Mouse (Mus musculus) frontal cortex, postnatal 36 days (tissue): ENCODE measurements at regions not wholly inside any gene's neighbourhood (a gene's known extent, or its start where the extent isn't known, plus 50 kb on each side); places are given as distances from the start of the nearest gene placed in this dataset.

ENCODE experiments used
- DNase-seq, 2 experiments: peaks; one replicate each; pipeline ENCODE4 v3.0.0; 2022; ENCODE audit warnings: low spot score in 2 of 2

- no peak for DNase-seq
Observed at GRCm38 (mm10) chr14:24876508-24876907, 389.6 kb downstream of the Rps24 start.

- no peak for DNase-seq
Observed at GRCm38 (mm10) chr14:24877853-24878252, 390.9 kb downstream of the Rps24 start.

GRCm38 (mm10) chr14:24886164-24886563 is 399.2 kb downstream of the Rps24 start:
- DNase-seq = no peak

GRCm38 (mm10) chr14:24886896-24887421 is 400.0 kb downstream of the Rps24 start:
- no peak for DNase-seq

GRCm38 (mm10) chr14:24890856-24891255 is 403.9 kb downstream of the Rps24 start:
- no peak for DNase-seq

GRCm38 (mm10) chr14:24895196-24895595 is 408.3 kb downstream of the Rps24 start:
- DNase-seq = no peak

GRCm38 (mm10) chr14:24896681-24897080 is 409.8 kb downstream of the Rps24 start:
- no peak for DNase-seq

- DNase-seq = peak in 1 of 2 experiments; percentile 42
Observed at GRCm38 (mm10) chr14:24900501-24901179, 413.7 kb downstream of the Rps24 start.

GRCm38 (mm10) chr14:24901726-24902125 is 414.8 kb downstream of the Rps24 start:
- no peak for DNase-seq

GRCm38 (mm10) chr14:24902870-24903269 is 415.9 kb downstream of the Rps24 start:
- no peak for DNase-seq

- DNase-seq = no peak
Observed at GRCm38 (mm10) chr14:24904712-24905111, 417.8 kb downstream of the Rps24 start.

- no peak for DNase-seq
Observed at GRCm38 (mm10) chr14:24906916-24907315, 420.0 kb downstream of the Rps24 start.

- no peak for DNase-seq
Observed at GRCm38 (mm10) chr14:24908377-24908776, 421.5 kb downstream of the Rps24 start.

- peak; percentile 74 to 85 for DNase-seq
Observed at GRCm38 (mm10) chr14:24911621-24912020, 424.7 kb downstream of the Rps24 start.

GRCm38 (mm10) chr14:24919056-24919455 is 432.1 kb downstream of the Rps24 start:
- no peak for DNase-seq

GRCm38 (mm10) chr14:24922006-24922405 is 435.1 kb downstream of the Rps24 start:
- no peak for DNase-seq

- no peak for DNase-seq
Observed at GRCm38 (mm10) chr14:24924561-24924960, 437.6 kb downstream of the Rps24 start.

- DNase-seq = no peak
Observed at GRCm38 (mm10) chr14:24926086-24927048, 439.4 kb downstream of the Rps24 start.

- no peak for DNase-seq
Observed at GRCm38 (mm10) chr14:24928726-24929125, 441.8 kb downstream of the Rps24 start.

- no peak for DNase-seq
Observed at GRCm38 (mm10) chr14:24930251-24930650, 443.3 kb downstream of the Rps24 start.

GRCm38 (mm10) chr14:24937876-24938275 is 451.0 kb downstream of the Rps24 start:
- DNase-seq = no peak

- no peak for DNase-seq
Observed at GRCm38 (mm10) chr14:24939068-24939467, 452.1 kb downstream of the Rps24 start.
